Mouse (Mus musculus): Measurements from ENCODE around the gene Tfap4. TPM values are rescaled to one million over a fixed set of nuclear protein-coding genes. Genes with fewer than 3 reads are reported as not detected.

The Tfap4 gene
- polyA plus RNA-seq, 1 experiment from 2014 or later = 24.9 TPM

DNA sequence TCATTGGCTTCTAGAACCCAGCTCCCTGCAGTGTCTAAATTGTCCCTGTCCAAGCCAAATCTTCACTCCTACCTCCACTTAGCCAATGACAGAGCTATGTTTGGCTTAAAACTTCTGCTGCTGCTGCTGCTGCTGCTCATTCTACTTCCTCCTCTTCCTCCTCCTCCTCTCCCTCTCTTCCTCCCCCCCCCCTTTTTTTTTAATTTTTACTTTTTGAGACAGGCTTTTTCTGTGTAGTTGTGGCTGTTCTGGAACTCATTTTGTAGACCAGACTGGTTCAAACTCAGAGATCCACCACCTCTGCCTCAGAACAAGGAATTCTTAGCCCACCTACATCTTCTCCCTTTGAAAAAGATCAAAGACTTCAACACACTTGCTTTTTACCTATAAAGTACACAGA is 57.1 kb downstream of the Tfap4 start:
- Histone ChIP-seq H3K4me1 (no peaks in the 10 kb centered on the region), H3K36me3 (no peaks in the 10 kb centered on the region), H3K4me3 (no peak overlapping the region), H3K4me2 (replicated peaks) (no peak overlapping the region), H3K9ac (no peak overlapping the region), H3K27ac (no peak overlapping the region), H3K27me3 (no peaks in the 10 kb centered on the region), H3K9me3 (no peaks in the 10 kb centered on the region)
- ATAC-seq (ENCODE audit: low FRiP score, low read depth) = no peak

- 79% methylated on average over 3 of the region's 3 CpGs for WGBS
- Histone ChIP-seq H3K4me3 (no peak overlapping the region), H3K27ac (no peak overlapping the region), H3K27me3 (no peaks in the 10 kb centered on the region), H3K4me1 (no peaks in the 10 kb centered on the region), H3K9ac (no peak overlapping the region), H3K36me3 (0 out of 2 replicates have a peak, but pooled peaks cover 5% of the 10 kb centered on the region), H3K4me2 (replicated peaks) (no peak overlapping the region), H3K9me3 (no peaks in the 10 kb centered on the region)
- ATAC-seq (ENCODE audit: low FRiP score, low read depth) = no peak
These were observed 58.0 kb downstream of the Tfap4 start for GRCm38 (mm10) chr16:4501703-4502102.

DNA sequence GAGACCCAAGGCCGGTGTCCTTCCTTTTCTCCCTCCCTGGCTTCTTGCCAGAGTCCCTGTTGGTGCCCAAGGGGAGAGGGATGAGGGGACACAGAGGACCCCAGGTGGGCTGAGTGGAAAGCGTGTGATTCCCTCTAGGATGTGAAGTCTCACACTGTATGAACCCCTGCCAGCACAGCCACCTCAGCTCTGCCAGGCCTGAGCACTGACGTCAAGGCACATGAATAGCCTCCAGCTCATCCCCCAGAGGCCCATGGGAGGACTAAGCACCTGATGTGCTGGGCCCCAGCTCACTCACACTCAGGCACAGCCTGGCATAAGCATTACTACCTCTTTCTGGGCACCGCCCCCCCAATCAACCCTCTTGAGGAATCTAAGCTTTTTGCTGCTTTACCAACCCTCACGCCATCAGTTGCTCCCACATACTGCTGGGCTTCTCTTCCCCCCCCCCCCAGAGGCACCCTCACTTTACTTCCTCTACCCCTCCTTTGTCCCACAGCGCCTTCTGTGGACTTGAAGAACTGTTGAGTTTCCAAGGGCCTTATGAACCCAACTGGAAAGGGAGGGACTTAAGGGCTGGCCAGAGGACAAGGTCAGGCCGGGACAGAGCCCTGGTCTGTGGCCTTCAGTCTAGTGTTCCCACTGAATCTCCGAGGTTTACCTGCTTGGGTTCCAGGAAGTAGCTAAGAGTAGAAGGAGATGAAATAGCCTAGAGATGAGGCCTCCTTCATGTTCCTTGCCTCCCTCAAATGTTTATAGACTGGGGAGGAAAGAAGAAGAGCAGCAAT is 58.9 kb downstream of the Tfap4 start:
- ATAC-seq (ENCODE audit: low FRiP score, low read depth) = no peak
- WGBS = 72% methylated on average over 8 of the region's 8 CpGs
- Histone ChIP-seq H3K9ac (no peak overlapping the region), H3K9me3 (no peaks in the 10 kb centered on the region), H3K4me3 (no peak overlapping the region), H3K27me3 (no peaks in the 10 kb centered on the region), H3K4me2 (replicated peaks) (no peak overlapping the region), H3K4me1 (no peaks in the 10 kb centered on the region), H3K36me3 (0 out of 2 replicates have a peak, but pooled peaks cover 5% of the 10 kb centered on the region), H3K27ac (no peak overlapping the region)

DNA sequence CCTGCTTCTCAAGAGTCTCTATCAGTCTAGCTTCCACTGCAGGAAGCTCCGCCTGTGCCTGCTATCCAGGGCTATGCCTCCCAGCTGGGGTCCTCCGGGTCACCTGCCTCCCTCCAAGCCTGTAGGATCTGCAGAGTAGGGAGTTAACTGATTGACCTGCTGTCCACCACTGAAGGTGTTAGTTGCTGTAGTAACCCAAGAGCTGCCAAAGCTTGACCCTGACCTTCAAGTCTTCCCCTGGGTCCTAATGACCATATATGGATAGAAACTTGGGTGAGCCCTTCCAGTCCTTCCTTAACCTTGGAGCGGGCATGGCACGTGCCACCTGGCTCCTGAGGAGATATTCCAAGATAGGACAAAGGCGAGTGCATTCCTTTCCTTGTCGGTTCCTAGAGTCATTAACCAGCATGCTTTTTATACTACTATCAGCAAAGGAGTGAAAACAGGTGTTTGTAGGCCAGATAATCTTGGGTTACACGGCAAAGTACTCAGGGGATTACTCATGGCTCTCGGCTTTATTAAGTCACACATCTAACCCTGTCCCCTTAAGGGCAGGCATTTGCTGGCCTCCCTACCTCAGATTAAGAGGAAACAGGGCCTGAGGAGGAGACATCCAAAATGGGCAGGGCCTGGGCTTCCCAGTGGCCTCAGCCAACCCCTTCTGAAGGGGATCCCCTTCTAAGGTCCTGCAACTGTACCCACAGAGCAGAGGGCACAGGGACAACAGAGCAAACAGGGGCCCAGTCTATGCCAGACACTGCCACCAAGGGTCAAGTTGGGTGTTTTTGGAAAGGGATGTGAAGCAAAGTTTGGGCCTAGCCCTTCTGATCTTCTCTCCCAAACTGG is 61.7 kb downstream of the Tfap4 start:
- 67% methylated on average over 8 of the region's 8 CpGs for WGBS
- ATAC-seq (ENCODE audit: low FRiP score, low read depth) = no peak
- Histone ChIP-seq H3K27ac (no peak overlapping the region), H3K4me2 (replicated peaks) (no peak overlapping the region), H3K4me1 (no peaks in the 10 kb centered on the region), H3K9ac (no peak overlapping the region), H3K4me3 (no peak overlapping the region), H3K36me3 (peaks cover 7% of the 10 kb centered on the region; the same call in 1 of the 2 replicates), H3K27me3 (no peaks in the 10 kb centered on the region), H3K9me3 (no peaks in the 10 kb centered on the region)

DNA sequence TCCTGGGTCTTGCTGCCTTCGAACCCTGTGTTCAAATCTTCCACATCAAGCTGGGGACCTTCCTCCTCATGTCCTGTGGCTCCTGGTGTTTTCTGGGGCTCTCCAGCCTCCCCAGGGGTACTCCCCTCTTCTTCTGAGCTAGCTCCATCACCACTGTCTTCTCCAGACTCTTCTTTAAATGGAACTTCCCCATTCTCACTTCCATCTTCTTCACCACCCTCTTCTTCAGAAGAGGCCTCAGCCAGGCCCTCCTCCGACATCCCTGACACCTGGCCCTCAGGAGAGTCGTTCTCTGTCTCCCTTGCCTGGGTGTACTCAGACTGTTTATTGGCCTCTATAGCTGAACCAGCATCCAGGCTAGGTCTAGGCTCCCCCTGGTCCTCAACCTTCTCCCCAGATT is 63.2 kb downstream of the Tfap4 start:
- Histone ChIP-seq H3K4me2 (replicated peaks) (no peak overlapping the region), H3K27me3 (no peaks in the 10 kb centered on the region), H3K4me1 (no peaks in the 10 kb centered on the region), H3K36me3 (peaks cover 18% of the 10 kb centered on the region), H3K9me3 (no peaks in the 10 kb centered on the region), H3K4me3 (no peak overlapping the region), H3K27ac (no peak overlapping the region), H3K9ac (no peak overlapping the region)
- no peak for ATAC-seq (ENCODE audit: low FRiP score, low read depth)
- WGBS = 88% methylated on average over 3 of the region's 3 CpGs

- WGBS = 87% methylated on average over 5 of the region's 5 CpGs
- no peak overlapping the region for H3K4me3 ChIP-seq
- no peak overlapping the region for H3K4me2 ChIP-seq (replicated peaks)
These were observed 63.8 kb downstream of the Tfap4 start for GRCm38 (mm10) chr16:4495861-4496260.

More at GRCm38 (mm10) chr16:4495861-4496260, 63.8 kb downstream of the Tfap4 start:
- no peak overlapping the region for H3K27ac ChIP-seq
- no peak overlapping the region for H3K9ac ChIP-seq
- H3K9me3 ChIP-seq = no peaks in the 10 kb centered on the region
- no peaks in the 10 kb centered on the region for H3K27me3 ChIP-seq
- ATAC-seq (ENCODE audit: low FRiP score, low read depth) = no peak
- no peaks in the 10 kb centered on the region for H3K4me1 ChIP-seq
- H3K36me3 ChIP-seq = peaks cover 22% of the 10 kb centered on the region

Other genes starting within 250 kb of the Tfap4 start
- 1.3 and 1.5 TPM in 2 replicates for gene Adcy9, start 139.4 kb downstream of the Tfap4 start, polyA plus RNA-seq (2015; fragmentation: Nextera tagmentation; extraction: Ambion mirVana)
- gene Srl, start 18.0 kb downstream of the Tfap4 start, polyA plus RNA-seq (2015; fragmentation: Nextera tagmentation; extraction: Ambion mirVana) = 38.7 and 41.8 TPM in 2 replicates
- gene Glis2, start 34.9 kb upstream of the Tfap4 start, polyA plus RNA-seq (2015; fragmentation: Nextera tagmentation; extraction: Ambion mirVana) = 32.0 and 39.4 TPM in 2 replicates
- 105 and 106 TPM in 2 replicates for gene Pam16, start 65.1 kb upstream of the Tfap4 start, polyA plus RNA-seq (2015; fragmentation: Nextera tagmentation; extraction: Ambion mirVana)
- gene Vasn, start 80.1 kb upstream of the Tfap4 start, polyA plus RNA-seq (2015; fragmentation: Nextera tagmentation; extraction: Ambion mirVana) = 35.6 and 35.9 TPM in 2 replicates
- 56.6 and 60.0 TPM in 2 replicates for gene Dnaja3, start 80.1 kb upstream of the Tfap4 start, polyA plus RNA-seq (2015; fragmentation: Nextera tagmentation; extraction: Ambion mirVana)
- gene Coro7, start 119.9 kb upstream of the Tfap4 start, polyA plus RNA-seq (2015; fragmentation: Nextera tagmentation; extraction: Ambion mirVana) = 19.6 and 20.8 TPM in 2 replicates
- gene Nmral1, start 159.5 kb upstream of the Tfap4 start, polyA plus RNA-seq (2015; fragmentation: Nextera tagmentation; extraction: Ambion mirVana) = 113 and 118 TPM in 2 replicates
- 112 and 116 TPM in 2 replicates for gene Hmox2, start 166.5 kb upstream of the Tfap4 start, polyA plus RNA-seq (2015; fragmentation: Nextera tagmentation; extraction: Ambion mirVana)
- 97.5 and 102 TPM in 2 replicates for gene Cdip1, start 230.4 kb upstream of the Tfap4 start, polyA plus RNA-seq (2015; fragmentation: Nextera tagmentation; extraction: Ambion mirVana)